Mouse (Mus musculus) erythroblast, embryonic 14.5 days (primary cell): ENCODE data around the gene Bmpr2.

ENCODE experiments used
- GATA1 ChIP-seq: IDR thresholded peaks from 2 replicates; pipeline ENCODE4 v1.6.1; 2012; ENCODE audit warnings: low read length, inconsistent platforms, mixed read lengths
- TAL1 ChIP-seq: IDR thresholded peaks from 3 replicates; pipeline ENCODE4 v1.6.1; 2012; ENCODE audit warnings: low read length, inconsistent platforms, mixed read lengths

DNA sequence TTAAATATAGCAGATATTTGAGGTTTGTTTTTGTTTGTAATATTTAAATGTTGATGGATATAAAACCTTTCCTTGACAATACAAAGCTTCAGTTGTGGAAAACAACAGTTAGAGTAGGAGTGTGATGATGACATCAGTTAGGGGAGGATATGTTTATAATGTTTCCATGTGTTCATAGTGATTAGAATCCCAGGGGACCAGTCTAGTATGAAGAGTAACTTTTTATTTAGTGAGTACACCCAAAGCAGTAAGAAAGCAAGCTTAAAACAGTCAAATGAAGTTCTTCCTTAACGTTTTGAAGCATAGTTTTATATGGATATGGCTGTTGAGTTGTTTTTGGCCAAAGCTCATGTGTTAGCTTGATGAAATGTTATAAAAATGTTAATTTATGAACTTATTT, 17.9 kb downstream of the Bmpr2 start:
- TF ChIP-seq GATA1 (no peak), TAL1 (no peak)
